Mouse (Mus musculus): Measurements from ENCODE around the gene Slc38a6.

GRCm38 (mm10) chr12:73356696-73357095 is 70.1 kb downstream of the Slc38a6 start:
- TF ChIP-seq ZNF384 (IDR thresholded peaks at IDR 0.05; ENCODE audit: low read depth, low read length): no peak
- TF ChIP-seq HCFC1 (IDR thresholded peaks at IDR 0.05; ENCODE audit: borderline replicate concordance, insufficient read depth, low read length): no peak
- TF ChIP-seq ZC3H11A (IDR thresholded peaks at IDR 0.05; ENCODE audit: borderline replicate concordance, low read depth, low read length): no peak
- TF ChIP-seq MAFK (IDR thresholded peaks at IDR 0.05; ENCODE audit: insufficient read depth, low read depth, low read length): peak; percentile 51; the same call in 1 of the 2 replicates
- no peak for TF ChIP-seq CHD2 (IDR thresholded peaks at IDR 0.05; ENCODE audit: low read depth, low read length)

All from ES-E14 (cell line).